Mouse (Mus musculus): ENCODE measurements around the gene Spock2. TPM values are rescaled to one million over a fixed set of nuclear protein-coding genes. Genes with fewer than 3 reads are reported as not detected.

The Spock2 gene
- polyA plus RNA-seq, 1 experiment from 2014 or later = 92.4 TPM

DNA sequence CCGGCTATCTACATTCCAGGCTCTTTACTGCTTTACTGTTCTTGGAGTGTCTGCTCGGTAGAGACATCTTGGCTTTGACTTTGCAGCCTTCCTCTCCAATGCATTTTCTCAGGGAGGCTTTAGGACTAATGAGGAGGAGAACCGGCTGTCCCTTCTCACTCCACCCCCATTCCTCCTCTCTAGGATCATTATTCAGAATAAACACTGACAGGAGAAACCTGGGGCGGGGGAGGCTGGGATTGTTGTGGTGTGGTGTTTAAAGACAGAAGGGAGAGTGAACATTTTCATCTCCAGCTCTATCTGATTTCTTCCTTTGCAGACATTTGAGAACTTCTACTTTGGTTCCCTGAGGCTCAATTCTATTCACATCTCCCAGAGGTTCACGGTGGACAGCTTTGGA is 8.2 kb upstream of the Spock2 start:
- Histone ChIP-seq H3K27ac (ENCODE audit: low read depth, low read length) (no peak overlapping the region), H3K4me3 (ENCODE audit: low read depth, low read length) (no peak overlapping the region), H3K9me3 (ENCODE audit: control insufficient read depth, low read length) (no peaks in the 10 kb centered on the region), H3K4me2 (ENCODE audit: low read depth, low read length) (no peak overlapping the region), H3K27me3 (ENCODE audit: control insufficient read depth, insufficient read depth, low read length) (no peaks in the 10 kb centered on the region), H3K9ac (replicated peaks; ENCODE audit: low read depth, low read length) (no peak overlapping the region), H3K36me3 (ENCODE audit: control insufficient read depth, insufficient read depth, low read length) (no peaks in the 10 kb centered on the region), H3K4me1 (ENCODE audit: control insufficient read depth, insufficient read depth, low read length) (no peaks in the 10 kb centered on the region)
- WGBS = 86% methylated on average over 5 of the region's 5 CpGs
- no peak for ATAC-seq (ENCODE audit: low read depth)

DNA sequence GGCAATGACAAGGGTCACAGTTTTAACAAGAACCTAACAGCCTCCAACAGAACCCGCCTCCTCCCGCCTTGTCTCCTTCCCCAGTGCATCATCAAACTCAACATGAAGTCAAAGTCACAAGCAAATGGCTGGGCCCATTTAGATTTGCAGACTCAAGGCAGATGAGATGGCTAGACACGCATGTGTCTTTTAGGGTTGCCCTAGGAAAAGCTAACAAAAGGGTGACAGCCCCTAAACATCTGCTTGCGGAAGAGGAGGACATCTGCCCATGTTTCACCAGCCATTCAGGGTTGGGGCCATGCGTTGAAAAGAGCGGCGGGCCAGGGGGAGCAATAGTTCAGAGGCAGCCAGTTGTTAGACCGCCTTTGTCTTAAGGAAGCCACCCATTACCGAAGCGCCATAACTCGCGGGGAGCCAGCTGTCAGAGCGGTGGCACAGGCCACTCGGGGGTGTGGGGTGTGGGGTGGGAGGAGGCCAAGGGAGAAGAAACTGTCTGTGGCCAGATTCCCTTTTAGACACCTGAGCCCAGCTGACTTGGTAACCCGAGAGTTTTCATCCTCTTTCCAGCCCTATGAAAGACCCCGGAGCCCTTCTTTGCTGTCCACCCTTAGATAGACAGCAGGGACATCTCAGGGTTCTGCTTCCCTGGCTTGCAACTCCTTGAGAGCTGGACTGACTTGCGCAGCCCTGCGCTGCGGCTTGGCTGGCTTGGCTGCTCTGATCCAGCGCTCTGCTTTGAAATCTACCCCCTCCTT is 451 bp upstream of the Spock2 start:
- peaks cover 22% of the 10 kb centered on the region for H3K4me1 ChIP-seq (ENCODE audit: control insufficient read depth, insufficient read depth, low read length)
- WGBS = 6% methylated on average over 20 of the region's 20 CpGs
- no peaks in the 10 kb centered on the region for H3K27me3 ChIP-seq (ENCODE audit: control insufficient read depth, insufficient read depth, low read length)
- H3K27ac ChIP-seq (ENCODE audit: low read depth, low read length) = peak overlapping the region; percentile 94
- H3K9me3 ChIP-seq (ENCODE audit: control insufficient read depth, low read length) = no peaks in the 10 kb centered on the region
- peak overlapping the region; percentile 96 for H3K9ac ChIP-seq (replicated peaks; ENCODE audit: low read depth, low read length)
- ATAC-seq (ENCODE audit: low read depth) = peak; percentile 70
- peak overlapping the region; percentile 90 for H3K4me2 ChIP-seq (ENCODE audit: low read depth, low read length)
- no peaks in the 10 kb centered on the region for H3K36me3 ChIP-seq (ENCODE audit: control insufficient read depth, insufficient read depth, low read length)
- peak overlapping the region; percentile 88 for H3K4me3 ChIP-seq (ENCODE audit: low read depth, low read length)

DNA sequence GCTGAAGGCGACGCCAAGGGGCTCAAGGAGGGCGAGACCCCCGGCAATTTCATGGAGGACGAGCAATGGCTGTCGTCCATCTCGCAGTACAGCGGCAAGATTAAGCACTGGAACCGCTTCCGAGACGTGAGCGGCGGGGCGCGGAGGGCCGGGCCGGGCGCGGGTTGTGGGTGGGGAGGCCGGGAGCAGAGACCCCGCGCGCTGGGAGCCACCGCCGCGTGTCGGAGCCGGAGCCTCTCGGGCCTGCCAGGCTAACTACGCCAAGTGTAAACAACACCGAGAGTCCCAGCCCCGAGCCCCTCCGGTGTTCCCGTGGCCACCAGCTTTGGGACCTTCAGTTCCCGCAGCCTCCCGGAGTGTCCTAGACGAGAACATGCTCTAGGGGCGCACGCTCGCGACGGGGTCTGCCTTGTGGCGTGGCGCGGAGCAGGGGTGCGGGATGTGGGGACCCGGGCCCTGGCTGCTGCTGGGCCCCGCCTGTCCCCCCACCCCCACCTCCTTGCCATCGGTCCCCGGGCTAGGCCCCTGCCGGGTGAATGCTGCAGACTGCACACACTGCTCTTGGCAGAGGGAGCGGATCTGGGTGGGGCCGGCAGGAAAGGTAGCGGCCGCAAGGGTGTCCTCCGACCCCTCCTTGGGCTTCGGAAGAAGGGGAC is 640 bp downstream of the Spock2 start:
- Histone ChIP-seq H3K9ac (replicated peaks; ENCODE audit: low read depth, low read length) (peak overlapping the region; percentile 96), H3K36me3 (ENCODE audit: control insufficient read depth, insufficient read depth, low read length) (0 out of 2 replicates have a peak, but pooled peaks cover 3% of the 10 kb centered on the region), H3K27me3 (ENCODE audit: control insufficient read depth, insufficient read depth, low read length) (no peaks in the 10 kb centered on the region), H3K4me1 (ENCODE audit: control insufficient read depth, insufficient read depth, low read length) (peaks cover 24% of the 10 kb centered on the region), H3K4me2 (ENCODE audit: low read depth, low read length) (peak overlapping the region; percentile 90), H3K9me3 (ENCODE audit: control insufficient read depth, low read length) (no peaks in the 10 kb centered on the region), H3K4me3 (ENCODE audit: low read depth, low read length) (peak overlapping the region; percentile 88), H3K27ac (ENCODE audit: low read depth, low read length) (peak overlapping the region; percentile 94)
- 0% methylated on average over 52 of the region's 57 CpGs for whole genome bisulfite sequencing
- ATAC-seq (ENCODE audit: low read depth) = peak; percentile 77

DNA sequence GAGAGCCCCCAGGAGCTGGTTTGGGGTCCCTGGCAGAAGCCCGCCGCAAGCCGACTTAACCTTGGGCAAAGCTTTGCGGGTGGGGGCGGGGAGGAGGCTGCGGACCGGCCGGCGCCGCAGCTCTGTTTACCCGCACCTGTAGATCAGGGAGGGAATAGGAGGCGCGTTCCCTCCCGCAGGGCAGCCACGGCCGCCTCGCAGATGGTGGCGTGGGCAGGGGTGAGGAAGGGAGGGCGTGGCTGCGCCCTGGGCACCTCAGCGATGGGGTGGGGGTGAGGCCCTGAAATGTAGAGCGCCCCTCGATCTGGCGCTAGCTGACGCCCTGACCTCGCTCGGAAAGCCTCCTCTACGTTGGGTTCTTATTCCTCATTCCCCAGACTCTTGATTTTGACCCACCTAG is 1.4 kb downstream of the Spock2 start:
- H3K27me3 ChIP-seq (ENCODE audit: control insufficient read depth, insufficient read depth, low read length) = no peaks in the 10 kb centered on the region
- peak overlapping the region; percentile 96 for H3K9ac ChIP-seq (replicated peaks; ENCODE audit: low read depth, low read length)
- H3K4me2 ChIP-seq (ENCODE audit: low read depth, low read length) = peak overlapping the region; percentile 90
- H3K4me1 ChIP-seq (ENCODE audit: control insufficient read depth, insufficient read depth, low read length) = peaks cover 24% of the 10 kb centered on the region
- H3K4me3 ChIP-seq (ENCODE audit: low read depth, low read length) = peak overlapping the region; percentile 88
- 0 out of 2 replicates have a peak, but pooled peaks cover 3% of the 10 kb centered on the region for H3K36me3 ChIP-seq (ENCODE audit: control insufficient read depth, insufficient read depth, low read length)
- no peaks in the 10 kb centered on the region for H3K9me3 ChIP-seq (ENCODE audit: control insufficient read depth, low read length)
- ATAC-seq (ENCODE audit: low read depth) = peak; percentile 2; the same call in 1 of the 2 replicates
- WGBS = 1% methylated on average over 28 of the region's 28 CpGs
- H3K27ac ChIP-seq (ENCODE audit: low read depth, low read length) = peak overlapping the region; percentile 94

DNA sequence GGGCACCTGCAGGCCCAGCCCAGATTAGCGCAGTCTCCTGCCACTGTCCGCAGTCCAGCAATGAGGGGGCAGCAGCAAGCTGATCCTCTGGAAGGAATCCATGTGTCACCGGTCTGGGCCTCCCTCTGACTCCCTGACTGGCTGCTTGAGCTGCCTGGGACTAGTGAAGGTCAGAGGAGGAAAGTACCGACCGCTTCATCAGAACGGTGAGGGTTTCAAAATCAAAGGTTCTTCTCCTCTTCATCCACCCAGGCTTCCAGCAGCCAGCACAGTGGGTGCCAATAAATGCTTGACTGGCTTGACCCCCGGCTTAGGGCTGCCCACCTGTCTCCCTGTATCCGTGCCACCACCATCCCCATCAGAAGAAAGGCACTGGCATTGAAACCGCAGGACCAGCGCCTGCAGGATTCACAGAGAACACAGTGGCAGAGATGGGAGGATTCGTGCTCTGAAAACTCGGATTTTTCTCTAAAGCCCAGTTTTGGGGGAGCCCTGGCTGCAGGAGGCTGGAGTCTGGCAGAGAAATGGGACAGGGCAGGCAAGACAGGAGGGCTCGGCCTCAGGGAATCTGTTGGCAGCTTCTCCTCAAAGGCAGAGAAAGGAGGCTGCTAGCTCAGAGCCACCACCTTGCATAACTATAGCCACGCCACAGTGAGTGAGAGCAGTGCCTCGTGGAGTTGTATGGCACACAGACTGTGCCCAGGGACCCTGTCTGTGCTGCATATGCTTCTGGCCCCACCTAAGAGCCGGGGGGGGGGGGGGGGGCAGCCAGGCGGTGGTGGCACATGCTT is 2.5 kb downstream of the Spock2 start:
- Histone ChIP-seq H3K4me3 (ENCODE audit: low read depth, low read length) (peak overlapping the region; percentile 88), H3K4me1 (ENCODE audit: control insufficient read depth, insufficient read depth, low read length) (peaks cover 24% of the 10 kb centered on the region), H3K9me3 (ENCODE audit: control insufficient read depth, low read length) (no peaks in the 10 kb centered on the region), H3K27ac (ENCODE audit: low read depth, low read length) (peak overlapping the region; percentile 73), H3K36me3 (ENCODE audit: control insufficient read depth, insufficient read depth, low read length) (0 out of 2 replicates have a peak, but pooled peaks cover 3% of the 10 kb centered on the region), H3K27me3 (ENCODE audit: control insufficient read depth, insufficient read depth, low read length) (no peaks in the 10 kb centered on the region), H3K4me2 (ENCODE audit: low read depth, low read length) (peak overlapping the region; percentile 90), H3K9ac (replicated peaks; ENCODE audit: low read depth, low read length) (peak overlapping the region; percentile 49)
- ATAC-seq (ENCODE audit: low read depth) = no peak
- WGBS = 45% methylated on average over 16 of the region's 17 CpGs

DNA sequence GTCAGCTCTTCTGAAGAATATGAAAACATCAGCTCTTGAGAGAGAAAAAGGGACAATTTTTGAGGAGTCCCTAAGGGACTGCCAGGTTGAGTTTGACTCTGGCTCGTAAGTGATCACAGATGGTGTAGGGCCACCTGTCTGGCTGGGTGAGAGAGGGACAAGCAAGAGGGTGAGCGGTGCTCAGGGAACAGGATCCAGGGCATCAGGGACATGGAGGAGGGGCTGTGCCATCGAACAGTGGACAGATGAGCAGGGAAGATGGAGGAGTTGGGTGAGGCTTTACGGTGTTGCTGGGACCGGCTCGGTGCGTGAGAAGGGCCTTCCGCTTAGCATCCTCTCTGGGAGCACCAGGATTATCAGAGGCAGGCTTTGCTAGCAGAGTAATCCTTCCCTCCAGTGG is 3.3 kb downstream of the Spock2 start:
- 71% methylated on average over 8 of the region's 8 CpGs for WGBS
- Histone ChIP-seq H3K9ac (replicated peaks; ENCODE audit: low read depth, low read length) (no peak overlapping the region; the same call in 1 of the 2 replicates), H3K9me3 (ENCODE audit: control insufficient read depth, low read length) (no peaks in the 10 kb centered on the region), H3K4me3 (ENCODE audit: low read depth, low read length) (no peak overlapping the region), H3K27me3 (ENCODE audit: control insufficient read depth, insufficient read depth, low read length) (no peaks in the 10 kb centered on the region), H3K27ac (ENCODE audit: low read depth, low read length) (peak overlapping the region; percentile 8), H3K36me3 (ENCODE audit: control insufficient read depth, insufficient read depth, low read length) (0 out of 2 replicates have a peak, but pooled peaks cover 3% of the 10 kb centered on the region), H3K4me1 (ENCODE audit: control insufficient read depth, insufficient read depth, low read length) (peaks cover 24% of the 10 kb centered on the region), H3K4me2 (ENCODE audit: low read depth, low read length) (peak overlapping the region; percentile 43)
- no peak for ATAC-seq (ENCODE audit: low read depth)

GRCm38 (mm10) chr10:60109989-60110388 is 4.0 kb downstream of the Spock2 start:
- Histone ChIP-seq H3K4me2 (ENCODE audit: low read depth, low read length) (peak overlapping the region; percentile 43), H3K36me3 (ENCODE audit: control insufficient read depth, insufficient read depth, low read length) (0 out of 2 replicates have a peak, but pooled peaks cover 3% of the 10 kb centered on the region), H3K9me3 (ENCODE audit: control insufficient read depth, low read length) (no peaks in the 10 kb centered on the region), H3K4me1 (ENCODE audit: control insufficient read depth, insufficient read depth, low read length) (peaks cover 26% of the 10 kb centered on the region), H3K27ac (ENCODE audit: low read depth, low read length) (peak overlapping the region; percentile 8), H3K9ac (replicated peaks; ENCODE audit: low read depth, low read length) (no peak overlapping the region; the same call in 1 of the 2 replicates), H3K27me3 (ENCODE audit: control insufficient read depth, insufficient read depth, low read length) (no peaks in the 10 kb centered on the region), H3K4me3 (ENCODE audit: low read depth, low read length) (no peak overlapping the region)
- ATAC-seq (ENCODE audit: low read depth) = no peak
- WGBS = 43% methylated on average over 8 of the region's 8 CpGs

DNA sequence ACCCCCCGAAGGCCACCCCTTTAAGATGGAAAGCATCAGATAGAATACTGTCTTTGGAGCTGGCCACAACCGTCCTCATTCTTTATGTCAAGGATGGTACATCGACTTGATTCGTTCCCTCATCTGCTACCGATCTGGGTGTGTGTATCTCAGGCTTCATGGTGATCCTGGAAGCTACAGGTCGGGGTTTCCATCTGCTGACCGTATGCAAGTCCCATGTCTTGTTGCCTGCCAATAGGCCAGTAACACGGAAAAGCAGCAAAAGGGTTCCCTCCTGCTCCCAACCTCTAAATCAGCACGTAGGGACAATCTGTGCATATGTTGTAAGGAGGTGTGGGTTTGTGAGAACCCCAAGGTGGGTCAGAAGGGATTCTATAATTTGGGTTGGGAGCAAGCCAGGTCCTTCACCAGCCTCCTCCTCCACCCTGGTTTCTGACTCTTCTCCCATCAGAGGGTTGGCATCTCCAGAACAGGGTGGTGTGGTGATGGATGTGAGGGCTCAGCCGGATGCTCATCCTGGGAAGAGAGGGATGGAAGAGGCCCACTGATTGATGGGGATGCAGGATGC is 5.0 kb downstream of the Spock2 start:
- WGBS = 88% methylated on average over 10 of the region's 10 CpGs
- Histone ChIP-seq H3K36me3 (ENCODE audit: control insufficient read depth, insufficient read depth, low read length) (0 out of 2 replicates have a peak, but pooled peaks cover 3% of the 10 kb centered on the region), H3K4me3 (ENCODE audit: low read depth, low read length) (no peak overlapping the region), H3K4me1 (ENCODE audit: control insufficient read depth, insufficient read depth, low read length) (peaks cover 29% of the 10 kb centered on the region), H3K27ac (ENCODE audit: low read depth, low read length) (no peak overlapping the region), H3K9ac (replicated peaks; ENCODE audit: low read depth, low read length) (no peak overlapping the region), H3K4me2 (ENCODE audit: low read depth, low read length) (peak overlapping the region; percentile 18; the same call in 1 of the 2 replicates), H3K27me3 (ENCODE audit: control insufficient read depth, insufficient read depth, low read length) (no peaks in the 10 kb centered on the region), H3K9me3 (ENCODE audit: control insufficient read depth, low read length) (no peaks in the 10 kb centered on the region)
- ATAC-seq (ENCODE audit: low read depth) = no peak
